Mouse (Mus musculus) gonadal fat pad, adult 2 months (tissue): ENCODE measurements around the gene Rhebl1. TPM values are rescaled to one million over a fixed set of nuclear protein-coding genes. Genes with fewer than 3 reads are reported as not detected.
A peak's percentile ranks its signal among the peaks of the same experiment; 100 is the strongest.

Experiments used
- DNase-seq: peaks from one replicate; pipeline ENCODE4 v3.0.0-alpha.2; 2012; ENCODE audit warnings: low read depth
- polyA plus RNA-seq: library from polyadenylated mRNA; depleted of rRNA; stranded (reverse); fragments of >200 nt; gene quantifications from 2 replicates; pipeline ENCODE4 v1.2.3, GENCODE M21; 2012

The Rhebl1 gene
- polyA plus RNA-seq, 1 experiment, result 3.2 TPM

GRCm38 (mm10) chr15:98914903-98915302, 20.6 kb upstream of the Rhebl1 start:
- DNase-seq, result no peak

- no peak for DNase-seq
Measured at GRCm38 (mm10) chr15:98904692-98905091, 10.4 kb upstream of the Rhebl1 start.

GRCm38 (mm10) chr15:98902600-98902999, 8.3 kb upstream of the Rhebl1 start:
- no peak for DNase-seq

- no peak for DNase-seq
Measured at GRCm38 (mm10) chr15:98901530-98901929, 7.2 kb upstream of the Rhebl1 start.

GRCm38 (mm10) chr15:98897928-98898800, 3.8 kb upstream of the Rhebl1 start, which contains the start of gene Dhh:
Gene Dhh (minus strand): TSS chr15:98898540.
- no peak for DNase-seq

- DNase-seq, result no peak
Measured at GRCm38 (mm10) chr15:98897495-98897894, 3.2 kb upstream of the Rhebl1 start.

GRCm38 (mm10) chr15:98895635-98896589, 1.6 kb upstream of the Rhebl1 start:
- no peak for DNase-seq

- DNase-seq, result no peak
Measured at GRCm38 (mm10) chr15:98894746-98895634, 650 bp upstream of the Rhebl1 start.

GRCm38 (mm10) chr15:98893036-98893435, 1.3 kb downstream of the Rhebl1 start:
- DNase-seq, result no peak

- no peak for DNase-seq
Measured at GRCm38 (mm10) chr15:98891907-98892606, 2.3 kb downstream of the Rhebl1 start.

GRCm38 (mm10) chr15:98891198-98891742, 3.1 kb downstream of the Rhebl1 start:
- no peak for DNase-seq

- no peak for DNase-seq
Measured at GRCm38 (mm10) chr15:98887526-98887925, 6.8 kb downstream of the Rhebl1 start.

GRCm38 (mm10) chr15:98886667-98887387, 7.5 kb downstream of the Rhebl1 start:
- no peak for DNase-seq

GRCm38 (mm10) chr15:98884106-98884505, 10.2 kb downstream of the Rhebl1 start:
- DNase-seq, result no peak

- DNase-seq, result no peak
Measured at GRCm38 (mm10) chr15:98883661-98884060, 10.7 kb downstream of the Rhebl1 start.

- DNase-seq, result no peak
Measured at GRCm38 (mm10) chr15:98881656-98882008, 12.7 kb downstream of the Rhebl1 start.

- DNase-seq, result peak; percentile 51
Measured at GRCm38 (mm10) chr15:98880978-98881655, 13.2 kb downstream of the Rhebl1 start.

GRCm38 (mm10) chr15:98877331-98877730, 17.0 kb downstream of the Rhebl1 start:
- no peak for DNase-seq
